21 mouse cellular contexts compared by ENCODE assay signal in the genomic region with DNA sequence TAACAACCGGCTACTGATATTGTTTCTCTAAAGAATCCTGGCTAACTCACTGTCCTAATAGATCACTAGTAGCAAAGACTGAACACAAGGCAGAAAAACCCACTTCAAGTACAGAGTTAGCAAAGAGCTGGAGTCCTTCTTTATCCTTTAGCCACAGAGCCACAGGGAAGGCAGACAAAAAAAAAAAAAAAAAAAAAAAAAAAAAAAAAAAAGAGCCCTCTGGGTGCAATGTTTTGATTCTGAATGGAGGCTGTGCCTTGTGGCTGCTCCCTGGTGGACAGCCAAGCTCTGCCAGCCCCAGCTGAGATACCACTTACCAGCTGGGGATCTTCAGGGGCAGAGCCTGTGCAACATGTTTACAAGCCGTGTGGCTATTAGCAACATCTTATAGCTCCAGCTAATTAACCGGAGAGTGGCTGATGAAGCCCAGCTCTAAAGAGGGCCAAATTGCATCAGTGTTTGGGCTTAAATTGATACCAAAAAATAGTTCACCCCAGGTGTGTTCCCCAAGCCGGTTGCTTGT. TPM values are rescaled to one million over a fixed set of nuclear protein-coding genes. Genes with fewer than 3 reads are reported as not detected.
A peak's percentile ranks its signal among the peaks of the same experiment; 100 is the strongest.
DNase-seq lines count a peak whose midpoint lies in the region; ATAC-seq and TF ChIP-seq lines count a peak whose summit lies in the region.
"Had no signal": no experiment of that assay in that cellular context is flagged by ENCODE, and none has a peak within 500 bp of the region (broad histone marks: within the 10 kb centered on the region; RNA-seq: fewer than 3 reads in every experiment).

No protein-coding gene starts in this region.

- no peak for TF ChIP-seq CTCF in left cerebral cortex, adult 2 months (IDR thresholded peaks at IDR 0.05)

- intact Hi-C loops in left cerebral cortex, postnatal 4 days (cut with DNase I), result no loop called here
- intact Hi-C loops in left cerebral cortex, adult 2 months (cut with DNase I), result no loop called here

- DNase-seq in left cerebral cortex, postnatal 4 days, result peak; percentile 58
- no peak for DNase-seq in left cerebral cortex, adult 2 months (ENCODE audit: extremely low spot score in 1 of 2, low spot score in 2 of 2)
- DNase-seq in ovary, adult 18-20 months (ENCODE audit: low spot score), result peak; percentile 37
- no peak for DNase-seq in ovary, postnatal 10 days (ENCODE audit: low spot score)
- DNase-seq in MN1 (ENCODE audit: low spot score), result peak; percentile 31
- no peak for DNase-seq in adrenal gland, adult (ENCODE audit: inconsistent age in 2 of 2, low spot score in 1 of 2)
- no peak for DNase-seq in kidney, adult 8-10 months
- DNase-seq: adrenal gland, adult 2 months; adrenal gland, postnatal 25 days; cerebellum, adult 2 months; gastrocnemius, postnatal 14 days; heart, postnatal 36 days had no signal

- H3K4me3 ChIP-seq in left cerebral cortex, adult 2 months, result no peak overlapping the region
- H3K4me3 ChIP-seq: embryonic facial prominence, embryonic 10.5 days; erythroblast, embryonic 14.5 days; forebrain, embryonic 10.5 days; forebrain, embryonic 15.5 days; heart, embryonic 13.5 days; hindbrain, embryonic 15.5 days had no signal

- ATAC-seq in megakaryocyte progenitor cell, adult 5-6 weeks (replicated peaks; ENCODE audit: poor library complexity), result 0 out of 2 replicates have a peak, but pooled peaks have one; percentile 16
- ATAC-seq: activated CD4-positive, CD25-positive, alpha-beta regulatory T cell, adult 4 months; forebrain, embryonic 15.5 days; Patski had no signal

- no peak overlapping the region for H3K27ac ChIP-seq in left cerebral cortex, adult 2 months
- H3K27ac ChIP-seq: embryonic facial prominence, embryonic 10.5 days; forebrain, embryonic 10.5 days; forebrain, embryonic 15.5 days; heart, embryonic 13.5 days; hindbrain, embryonic 15.5 days had no signal

RNA-seq across cellular contexts. Expression of a gene that starts 2.1 kb away (rescaled TPM):
- total RNA-seq in left cerebral cortex, postnatal 4 days (2021), result under 1 TPM; 0.40 to 0.44 TPM
- total RNA-seq in left cerebral cortex, adult 2 months (2021), result under 1 TPM; 0.72 to 0.91 TPM
- not detected in 2 replicates for total RNA-seq in megakaryocyte progenitor cell, adult 5-6 weeks (2015)
- total RNA-seq in megakaryocyte progenitor cell, adult 5-6 weeks (2017), result not detected in 2 replicates
- total RNA-seq: adrenal gland, postnatal 25 days had no signal

RNA-seq across cellular contexts. Expression of a gene that starts 52.7 kb away (rescaled TPM):
- total RNA-seq in left cerebral cortex, postnatal 4 days (2021), result 10 to 100 TPM; 91.2 to 94.8 TPM
- 10 to 100 TPM; 66.1 to 76.5 TPM for total RNA-seq in left cerebral cortex, adult 2 months (2021)
- 69.4 and 95.7 TPM in 2 replicates for total RNA-seq in megakaryocyte progenitor cell, adult 5-6 weeks (2015)
- total RNA-seq in megakaryocyte progenitor cell, adult 5-6 weeks (2017), result 77.0 and 96.2 TPM in 2 replicates

Comparison
In these comparisons a context has a peak if more than half of its experiments do, and no peak if none do; other contexts are left out.
1. DNase-seq: peak in left cerebral cortex, postnatal 4 days (single experiment), ovary, adult 18-20 months (single experiment) and MN1 (single experiment); none in left cerebral cortex, adult 2 months (0 of 2), ovary, postnatal 10 days (single experiment), adrenal gland, adult (0 of 2) and kidney, adult 8-10 months (0 of 2).